Mouse (Mus musculus): ENCODE results near the gene Smc1b. TPM values are rescaled to one million over a fixed set of nuclear protein-coding genes. Genes with fewer than 3 reads are reported as not detected.

Gene Smc1b
- polyA plus RNA-seq, 1 experiment from 2014 or later = 0.29 TPM

DNA sequence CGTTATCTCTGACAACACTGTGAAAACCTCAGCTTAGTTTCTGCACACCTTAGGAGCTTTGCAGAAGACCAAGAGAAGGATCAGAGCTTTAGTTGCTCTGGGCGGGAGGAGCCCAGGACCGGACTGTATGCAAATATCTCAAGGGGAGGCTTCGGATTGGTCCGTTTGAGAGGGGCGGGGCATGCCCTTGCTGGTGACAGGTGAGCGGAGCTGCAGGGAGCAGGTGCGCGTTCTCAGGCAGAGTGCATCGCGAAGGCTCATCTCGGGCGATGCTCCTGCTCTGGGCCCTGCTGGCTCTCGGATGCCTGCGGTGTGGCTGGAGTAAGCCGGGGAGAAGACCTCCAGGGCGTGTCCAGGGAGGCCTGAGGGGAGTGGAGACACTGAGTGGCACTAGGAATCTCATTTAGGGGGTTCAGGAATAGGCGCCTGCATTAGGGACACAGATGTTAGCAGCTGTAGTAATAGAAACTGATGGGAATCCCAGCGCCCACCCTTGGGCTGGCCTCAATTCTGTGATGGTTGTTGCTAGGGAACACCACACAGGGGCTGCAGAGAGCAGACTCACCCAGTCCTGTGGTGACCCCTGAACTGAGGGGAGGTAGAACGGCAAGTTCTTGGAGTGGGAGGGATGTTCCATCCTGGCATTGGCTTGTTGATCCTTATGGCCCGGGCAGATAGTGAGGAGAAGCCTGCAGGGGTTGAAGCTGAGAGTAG, 114.7 kb downstream of the Smc1b start, which contains the start of gene Upk3a:
Gene Upk3a, plus strand, starts transcription at position 191 of the 714 bp plus-strand sequence.
- no peak for TF ChIP-seq CTCF (IDR thresholded peaks at IDR 0.05; ENCODE audit: low read depth)
- Histone ChIP-seq H3K4me1 (replicated peaks; ENCODE audit: insufficient read depth, low read length) (peaks cover 7% of the 10 kb centered on the region; the same call in 1 of the 2 replicates), H3K4me2 (ENCODE audit: low read length) (no peak within 1 kb of the TSS), H3K4me3 (replicated peaks; ENCODE audit: low read depth, low read length) (no peak within 1 kb of the TSS), H3K27ac (no peak within 1 kb of the TSS), H3K27me3 (ENCODE audit: insufficient read depth, low read length) (no peaks in the 10 kb centered on the region), H3K36me3 (ENCODE audit: insufficient read depth, low read length) (no peaks in the 10 kb centered on the region), H3K9ac (ENCODE audit: low read depth, low read length) (no peak within 1 kb of the TSS), H3K9me3 (replicated peaks; ENCODE audit: low read length) (no peaks in the 10 kb centered on the region)
- peak; percentile 32 for DNase-seq (ENCODE audit: low spot score)
- peak; percentile 57; the same call in 1 of the 2 replicates for ATAC-seq (replicated peaks; ENCODE audit: low FRiP score, low read depth)
- WGBS = 7% methylated on average over 21 of the region's 21 CpGs

DNA sequence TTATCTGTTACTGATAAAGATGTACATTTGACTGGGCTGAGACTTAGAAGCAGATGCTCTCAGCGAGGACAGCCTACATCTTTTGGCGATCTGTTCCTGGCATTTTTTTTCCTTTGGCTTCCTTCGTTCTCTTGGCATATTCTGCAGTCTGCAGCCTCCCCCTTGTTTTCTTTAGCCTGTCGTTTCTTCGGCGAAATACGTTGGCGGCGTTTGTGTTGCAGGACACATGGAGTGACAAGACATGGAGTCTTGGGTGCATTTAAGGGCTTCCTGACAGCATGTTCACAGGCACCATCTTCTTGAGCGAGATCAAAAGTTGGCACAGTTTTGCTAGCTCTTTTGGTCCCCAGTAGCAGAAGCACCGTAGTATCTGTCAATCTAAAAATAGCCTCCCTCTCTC, 116.0 kb downstream of the Smc1b start:
- TF ChIP-seq CTCF (IDR thresholded peaks at IDR 0.05; ENCODE audit: low read depth) = no peak
- no peaks in the 10 kb centered on the region for H3K27me3 ChIP-seq (ENCODE audit: insufficient read depth, low read length)
- WGBS = 74% methylated on average over 11 of the region's 11 CpGs
- H3K36me3 ChIP-seq (ENCODE audit: insufficient read depth, low read length) = no peaks in the 10 kb centered on the region
- H3K9ac ChIP-seq (ENCODE audit: low read depth, low read length) = no peak overlapping the region
- H3K4me2 ChIP-seq (ENCODE audit: low read length) = no peak overlapping the region
- ATAC-seq (replicated peaks; ENCODE audit: low FRiP score, low read depth) (no peak), DNase-seq (ENCODE audit: low spot score) (no peak)
- peaks cover 7% of the 10 kb centered on the region; the same call in 1 of the 2 replicates for H3K4me1 ChIP-seq (replicated peaks; ENCODE audit: insufficient read depth, low read length)
- H3K9me3 ChIP-seq (replicated peaks; ENCODE audit: low read length) = no peaks in the 10 kb centered on the region
- no peak overlapping the region for H3K27ac ChIP-seq
- no peak overlapping the region for H3K4me3 ChIP-seq (replicated peaks; ENCODE audit: low read depth, low read length)

Other genes with a start within 250 kb of the Smc1b start
- 0.25 and 0.26 TPM in 2 replicates for gene Gm29666, start 211.9 kb downstream of the Smc1b start, polyA plus RNA-seq (2015; fragmentation: Nextera tagmentation; extraction: Ambion mirVana)
- 22.4 and 26.3 TPM in 2 replicates for gene Nup50, start 208.6 kb downstream of the Smc1b start, polyA plus RNA-seq (2015; fragmentation: Nextera tagmentation; extraction: Ambion mirVana)
- gene 5031439G07Rik, start 143.4 kb downstream of the Smc1b start, polyA plus RNA-seq (2015; fragmentation: Nextera tagmentation; extraction: Ambion mirVana) = 5.8 and 10.0 TPM in 2 replicates
- gene Upk3a, start 114.8 kb downstream of the Smc1b start, polyA plus RNA-seq (2015; fragmentation: Nextera tagmentation; extraction: Ambion mirVana) = 73.7 and 104 TPM in 2 replicates
- gene Fam118a, start 103.0 kb downstream of the Smc1b start, polyA plus RNA-seq (2015; fragmentation: Nextera tagmentation; extraction: Ambion mirVana) = 18.4 and 18.8 TPM in 2 replicates
- gene Ribc2, start 114 bp upstream of the Smc1b start, polyA plus RNA-seq (2015; fragmentation: Nextera tagmentation; extraction: Ambion mirVana) = 0.41 and 0.61 TPM in 2 replicates
- gene Fbln1, start 74.0 kb upstream of the Smc1b start, polyA plus RNA-seq (2015; fragmentation: Nextera tagmentation; extraction: Ambion mirVana) = 114 and 118 TPM in 2 replicates
- 215 and 237 TPM in 2 replicates for gene Atxn10, start 204.3 kb upstream of the Smc1b start, polyA plus RNA-seq (2015; fragmentation: Nextera tagmentation; extraction: Ambion mirVana)